Mouse (Mus musculus): ENCODE measurements at regions not wholly inside any gene's neighbourhood (a gene's known extent, or its start where the extent isn't known, plus 50 kb on each side); places are given as distances from the start of the nearest gene placed in this dataset.

GRCm38 (mm10) chr19:22047657-22048056 is 91.2 kb upstream of the Trpm3 start:
- DNase-seq (ENCODE audit: low read depth, low spot score): no peak

GRCm38 (mm10) chr19:22066302-22066701 is 72.5 kb upstream of the Trpm3 start:
- DNase-seq (ENCODE audit: low read depth, low spot score): no peak

DNA sequence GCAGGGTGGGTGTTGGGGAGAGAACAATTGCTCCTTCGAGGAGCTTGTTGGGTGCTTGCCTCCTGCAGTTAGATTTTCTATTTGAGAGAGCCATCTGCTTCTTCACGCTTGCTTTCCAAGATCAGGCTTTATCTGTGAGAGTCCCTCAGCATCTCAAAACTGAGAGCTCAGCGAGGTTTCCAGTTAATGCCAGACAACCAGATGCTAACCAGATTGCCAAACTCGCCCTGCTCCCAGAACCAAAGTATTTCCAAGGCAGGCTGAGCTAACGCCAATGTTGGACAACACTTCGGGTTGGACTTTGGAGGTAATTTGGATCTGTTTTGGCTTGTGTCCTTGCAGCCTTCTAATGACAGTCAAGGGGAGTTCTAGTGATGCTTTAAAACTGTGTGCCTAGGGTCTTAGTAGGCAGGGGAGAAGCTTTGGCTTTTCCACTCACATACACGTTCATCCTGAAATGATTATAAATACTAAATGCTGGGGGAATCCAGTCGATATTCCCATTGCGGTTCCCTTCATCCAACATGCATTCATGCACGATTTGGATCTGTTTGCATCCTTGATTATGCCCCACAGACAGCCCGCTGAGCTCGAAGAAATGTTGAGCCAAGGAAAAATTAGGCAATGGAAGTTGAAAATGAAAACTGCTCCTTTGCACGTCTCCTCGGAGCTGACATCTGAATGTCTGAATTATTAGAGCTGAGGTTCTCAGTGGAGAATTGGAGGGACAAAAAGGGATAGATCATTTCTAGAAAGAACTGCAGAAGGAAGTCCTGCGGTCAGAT is 68.4 kb upstream of the Trpm3 start:
- DNase-seq (ENCODE audit: low read depth, low spot score): no peak

- DNase-seq (ENCODE audit: low read depth, low spot score): peak; percentile 4
Observed at GRCm38 (mm10) chr19:22071701-22072100, 67.1 kb upstream of the Trpm3 start.

- DNase-seq (ENCODE audit: low read depth, low spot score): no peak
Observed at GRCm38 (mm10) chr19:22074042-22074441, 64.8 kb upstream of the Trpm3 start.

DNA sequence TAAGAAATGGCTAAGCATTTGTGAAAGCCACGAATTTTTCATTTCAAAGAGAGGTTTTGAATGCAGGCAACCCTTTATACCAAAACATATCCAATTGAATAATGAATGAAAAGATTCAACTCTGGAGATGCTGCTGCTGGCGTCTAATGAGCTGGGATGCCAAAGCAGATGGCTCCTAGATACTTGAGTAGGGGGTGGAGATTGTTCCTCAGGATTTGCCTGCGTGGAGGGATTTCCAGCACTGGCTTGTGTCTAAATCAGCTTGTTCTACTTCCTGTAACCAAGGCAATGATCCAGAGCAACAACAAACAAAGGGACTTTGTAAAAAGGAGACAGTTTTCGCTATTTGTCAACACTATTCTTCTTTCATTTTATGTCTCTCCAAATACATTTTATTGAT is 57.4 kb upstream of the Trpm3 start:
- DNase-seq (ENCODE audit: low read depth, low spot score): no peak
